Mouse (Mus musculus) forebrain, embryonic 16.5 days (tissue): ENCODE measurements at regions not wholly inside any gene's neighbourhood (a gene's known extent, or its start where the extent isn't known, plus 50 kb on each side); places are given as distances from the start of the nearest gene placed in this dataset.

Experiments used
- ATAC-seq: fragments of 200-750 bp; cut with Nextera tagmentation; 2 replicates; pipeline ENCODE4 v1.8.0; 2017; ENCODE audit warnings: mild to moderate bottlenecking, moderate library complexity
- H3K27ac ChIP-seq: fragments of 300-500 bp; sonication (generic); 2 replicates; pipeline ENCODE4 v1.5.1; 2014; ENCODE audit warnings: low read length, control low read depth
- H3K27me3 ChIP-seq: fragments of 300-500 bp; sonication (generic); replicated peaks from 2 replicates; pipeline ENCODE4 v1.6.1; 2014; ENCODE audit warnings: low read length; ENCODE audit not compliant: control insufficient read depth, insufficient read depth
- H3K36me3 ChIP-seq: fragments of 300-500 bp; sonication (generic); 2 replicates; pipeline ENCODE4 v1.6.1; 2014; ENCODE audit not compliant: control insufficient read depth, insufficient read depth
- H3K4me1 ChIP-seq: fragments of 300-500 bp; sonication (generic); replicated peaks from 2 replicates; pipeline ENCODE4 v1.6.1; 2014; ENCODE audit warnings: low read length; ENCODE audit not compliant: control insufficient read depth, insufficient read depth
- H3K4me2 ChIP-seq: fragments of 300-500 bp; sonication (generic); 2 replicates; pipeline ENCODE4 v1.6.1; 2014; ENCODE audit warnings: mild to moderate bottlenecking, low read length, control low read depth
- H3K4me3 ChIP-seq: fragments of 300-500 bp; sonication (generic); replicated peaks from 2 replicates; pipeline ENCODE4 v1.5.1; 2014; ENCODE audit warnings: mild to moderate bottlenecking, low read length, control low read depth
- H3K9ac ChIP-seq: fragments of 300-500 bp; sonication (generic); replicated peaks from 2 replicates; pipeline ENCODE4 v1.6.1; 2014; ENCODE audit warnings: low read depth, low read length, control low read depth
- H3K9me3 ChIP-seq: fragments of 300-500 bp; sonication (generic); 2 replicates; pipeline ENCODE4 v1.6.1; 2016; ENCODE audit warnings: low read length; ENCODE audit not compliant: control insufficient read depth
- WGBS: fragments of 180-500 bp; shearing (Covaris S2); extraction: QIAGEN DNeasy Blood & Tissue Kit; methylation state at CpG from one replicate; pipeline ENCODE4 v1.1.7; 2014; 5-methylcytosine and 5-hydroxymethylcytosine counted together

- no peaks in the 10 kb centered on the region for H3K9me3 ChIP-seq
- no peak for ATAC-seq
- no peak overlapping the region for H3K9ac ChIP-seq
- H3K27me3 ChIP-seq, result no peaks in the 10 kb centered on the region
- H3K27ac ChIP-seq, result no peak overlapping the region
- H3K36me3 ChIP-seq, result no peaks in the 10 kb centered on the region
- no peak overlapping the region for H3K4me3 ChIP-seq
- H3K4me2 ChIP-seq, result no peak overlapping the region
- 82% methylated on average over 3 of the region's 3 CpGs for WGBS
- H3K4me1 ChIP-seq, result no peaks in the 10 kb centered on the region
Measured at GRCm38 (mm10) chr4:31171190-31171589, 792.7 kb upstream of the Map3k7 start.

- H3K4me1 ChIP-seq, result no peaks in the 10 kb centered on the region
- H3K4me3 ChIP-seq, result no peak overlapping the region
- no peak overlapping the region for H3K9ac ChIP-seq
- no peaks in the 10 kb centered on the region for H3K9me3 ChIP-seq
- no peak overlapping the region for H3K27ac ChIP-seq
- H3K36me3 ChIP-seq, result no peaks in the 10 kb centered on the region
- H3K27me3 ChIP-seq, result no peaks in the 10 kb centered on the region
- 0 out of 2 replicates have a peak, but pooled peaks have one; percentile 55 for ATAC-seq
- no peak overlapping the region for H3K4me2 ChIP-seq
Measured at GRCm38 (mm10) chr4:31197852-31198251, 766.0 kb upstream of the Map3k7 start.

- Histone ChIP-seq H3K4me3 (no peak overlapping the region), H3K9me3 (no peaks in the 10 kb centered on the region), H3K27me3 (no peaks in the 10 kb centered on the region), H3K4me1 (peaks cover 8% of the 10 kb centered on the region), H3K27ac (no peak overlapping the region), H3K36me3 (no peaks in the 10 kb centered on the region), H3K9ac (no peak overlapping the region), H3K4me2 (no peak overlapping the region)
- 88% methylated on average over 3 of the region's 3 CpGs for WGBS
- ATAC-seq, result no peak
Measured at GRCm38 (mm10) chr4:31203286-31203685, 760.6 kb upstream of the Map3k7 start.

- H3K27me3 ChIP-seq, result no peaks in the 10 kb centered on the region
- peak overlapping the region; percentile 77 for H3K27ac ChIP-seq
- H3K4me3 ChIP-seq, result no peak overlapping the region
- no peaks in the 10 kb centered on the region for H3K36me3 ChIP-seq
- H3K4me2 ChIP-seq, result no peak overlapping the region; the same call in 1 of the 2 replicates
- peak; percentile 91 for ATAC-seq
- WGBS, result 48% methylated on average over 14 of the region's 14 CpGs
- H3K9me3 ChIP-seq, result no peaks in the 10 kb centered on the region
- H3K4me1 ChIP-seq, result peaks cover 8% of the 10 kb centered on the region
- H3K9ac ChIP-seq, result 0 out of 2 replicates have a peak overlapping the region, but pooled peaks have one; percentile 23
Measured at GRCm38 (mm10) chr4:31205332-31205970, 758.4 kb upstream of the Map3k7 start.

- H3K4me1 ChIP-seq, result no peaks in the 10 kb centered on the region
- ATAC-seq, result no peak
- H3K27ac ChIP-seq, result no peak overlapping the region
- no peaks in the 10 kb centered on the region for H3K9me3 ChIP-seq
- no peak overlapping the region for H3K9ac ChIP-seq
- H3K4me2 ChIP-seq, result no peak overlapping the region
- 80% methylated on average over 2 of the region's 2 CpGs for WGBS
- H3K36me3 ChIP-seq, result no peaks in the 10 kb centered on the region
- no peaks in the 10 kb centered on the region for H3K27me3 ChIP-seq
- no peak overlapping the region for H3K4me3 ChIP-seq
Measured at GRCm38 (mm10) chr4:31225741-31226140, 738.2 kb upstream of the Map3k7 start.

- 85% methylated on average over 3 of the region's 3 CpGs for WGBS
- Histone ChIP-seq H3K9me3 (no peaks in the 10 kb centered on the region), H3K27ac (no peak overlapping the region), H3K4me1 (no peaks in the 10 kb centered on the region), H3K9ac (no peak overlapping the region), H3K4me3 (no peak overlapping the region), H3K27me3 (no peaks in the 10 kb centered on the region), H3K4me2 (no peak overlapping the region), H3K36me3 (no peaks in the 10 kb centered on the region)
- no peak for ATAC-seq
Measured at GRCm38 (mm10) chr4:31268825-31269495, 694.9 kb upstream of the Map3k7 start.

- H3K27ac ChIP-seq, result no peak overlapping the region
- WGBS, result 92% methylated on average over 1 of the region's 1 CpGs
- no peaks in the 10 kb centered on the region for H3K9me3 ChIP-seq
- H3K27me3 ChIP-seq, result no peaks in the 10 kb centered on the region
- H3K4me2 ChIP-seq, result no peak overlapping the region
- ATAC-seq, result no peak
- H3K4me3 ChIP-seq, result no peak overlapping the region
- H3K4me1 ChIP-seq, result no peaks in the 10 kb centered on the region
- no peak overlapping the region for H3K9ac ChIP-seq
- H3K36me3 ChIP-seq, result no peaks in the 10 kb centered on the region
Measured at GRCm38 (mm10) chr4:31274131-31274530, 689.8 kb upstream of the Map3k7 start.

- H3K27ac ChIP-seq, result no peak overlapping the region
- no peaks in the 10 kb centered on the region for H3K9me3 ChIP-seq
- no peaks in the 10 kb centered on the region for H3K4me1 ChIP-seq
- H3K27me3 ChIP-seq, result no peaks in the 10 kb centered on the region
- H3K4me3 ChIP-seq, result no peak overlapping the region
- H3K9ac ChIP-seq, result no peak overlapping the region
- WGBS, result 65% methylated on average over 5 of the region's 5 CpGs
- no peak overlapping the region for H3K4me2 ChIP-seq
- ATAC-seq, result no peak
- no peaks in the 10 kb centered on the region for H3K36me3 ChIP-seq
Measured at GRCm38 (mm10) chr4:31290301-31290975, 673.5 kb upstream of the Map3k7 start.

GRCm38 (mm10) chr4:31293752-31294151 lies 670.1 kb upstream of the Map3k7 start:
- WGBS, result 79% methylated on average over 2 of the region's 2 CpGs
- Histone ChIP-seq H3K4me2 (no peak overlapping the region), H3K36me3 (no peaks in the 10 kb centered on the region), H3K4me1 (no peaks in the 10 kb centered on the region), H3K9ac (no peak overlapping the region), H3K27ac (no peak overlapping the region), H3K4me3 (no peak overlapping the region), H3K27me3 (no peaks in the 10 kb centered on the region), H3K9me3 (no peaks in the 10 kb centered on the region)
- no peak for ATAC-seq
